In genomic region chr4:139978716-139979115, GRCm38 (mm10) we compare ENCODE assay signal across 12 mouse cellular contexts. TPM values are rescaled to one million over a fixed set of nuclear protein-coding genes. Genes with fewer than 3 reads are reported as not detected.
DNase-seq lines count a peak whose midpoint lies in the region; ATAC-seq lines count a peak whose summit lies in the region.
"Had no signal": no experiment of that assay in that cellular context is flagged by ENCODE, and none has a peak within 500 bp of the region (broad histone marks: within the 10 kb centered on the region; RNA-seq: fewer than 3 reads in every experiment).

No protein-coding gene starts in this region.

- no peaks in the 10 kb centered on the region for H3K9me3 ChIP-seq in midbrain, embryonic 10.5 days (replicated peaks)
- H3K9me3 ChIP-seq in midbrain, embryonic 15.5 days, result no peaks in the 10 kb centered on the region
- H3K9me3 ChIP-seq in intestine, embryonic 15.5 days, result no peaks in the 10 kb centered on the region
- no peaks in the 10 kb centered on the region for H3K9me3 ChIP-seq in forebrain, embryonic 16.5 days (ENCODE audit: control insufficient read depth, low read length)
- H3K9me3 ChIP-seq: hindbrain, embryonic 15.5 days; limb, embryonic 15.5 days had no signal

- H3K4me1 ChIP-seq in midbrain, embryonic 10.5 days, result peaks cover 64% of the 10 kb centered on the region
- peaks cover 10% of the 10 kb centered on the region for H3K4me1 ChIP-seq in midbrain, embryonic 15.5 days
- H3K4me1 ChIP-seq in intestine, embryonic 15.5 days (replicated peaks), result peaks cover 21% of the 10 kb centered on the region
- no peaks in the 10 kb centered on the region; the same call in 1 of the 2 replicates for H3K4me1 ChIP-seq in forebrain, embryonic 16.5 days (replicated peaks; ENCODE audit: control insufficient read depth, insufficient read depth, low read length)
- H3K4me1 ChIP-seq: limb, embryonic 15.5 days had no signal

- no peak for ATAC-seq in midbrain, embryonic 15.5 days (replicated peaks)
- ATAC-seq in intestine, embryonic 15.5 days, result peak; percentile 90
- ATAC-seq in forebrain, embryonic 16.5 days, result no peak

- no peak for DNase-seq in midbrain, embryonic 10.5 days (ENCODE audit: low spot score)
- peak; percentile 53 to 82 for DNase-seq in lung, adult 18-20 months
- peak; percentile 79 to 85 for DNase-seq in urinary bladder, postnatal 36 days (ENCODE audit: low spot score in 2 of 2)
- no peak for DNase-seq in cerebellum, adult 9-11 months
- DNase-seq in adrenal gland, adult 2 months, result no peak
- DNase-seq: adrenal gland, postnatal 10 days had no signal

- no peak overlapping the region for H3K4me2 ChIP-seq in midbrain, embryonic 15.5 days
- 0 out of 2 replicates have a peak overlapping the region, but pooled peaks have one; percentile 0 for H3K4me2 ChIP-seq in intestine, embryonic 15.5 days (replicated peaks)
- no peak overlapping the region for H3K4me2 ChIP-seq in forebrain, embryonic 16.5 days (ENCODE audit: low read length)
- H3K4me2 ChIP-seq: hindbrain, embryonic 15.5 days; limb, embryonic 15.5 days had no signal

- H3K27ac ChIP-seq in midbrain, embryonic 10.5 days (replicated peaks), result peak overlapping the region; percentile 82
- no peak overlapping the region for H3K27ac ChIP-seq in midbrain, embryonic 15.5 days
- peak overlapping the region; percentile 58 for H3K27ac ChIP-seq in intestine, embryonic 15.5 days
- no peak overlapping the region for H3K27ac ChIP-seq in forebrain, embryonic 16.5 days (ENCODE audit: low read length)
- H3K27ac ChIP-seq: hindbrain, embryonic 15.5 days; limb, embryonic 15.5 days had no signal

- H3K27me3 ChIP-seq in midbrain, embryonic 10.5 days (ENCODE audit: low read depth, poor library complexity, severe bottlenecking), result no peaks in the 10 kb centered on the region
- H3K27me3 ChIP-seq in midbrain, embryonic 15.5 days (replicated peaks), result no peaks in the 10 kb centered on the region
- H3K27me3 ChIP-seq in intestine, embryonic 15.5 days (replicated peaks), result no peaks in the 10 kb centered on the region
- H3K27me3 ChIP-seq in forebrain, embryonic 16.5 days (replicated peaks; ENCODE audit: control insufficient read depth, insufficient read depth, low read length), result no peaks in the 10 kb centered on the region
- H3K27me3 ChIP-seq: CH12.LX; hindbrain, embryonic 15.5 days; limb, embryonic 15.5 days had no signal

- no peaks in the 10 kb centered on the region for H3K36me3 ChIP-seq in midbrain, embryonic 10.5 days
- no peaks in the 10 kb centered on the region for H3K36me3 ChIP-seq in midbrain, embryonic 15.5 days (replicated peaks)
- no peaks in the 10 kb centered on the region for H3K36me3 ChIP-seq in intestine, embryonic 15.5 days
- H3K36me3 ChIP-seq in forebrain, embryonic 16.5 days (ENCODE audit: control insufficient read depth, insufficient read depth), result no peaks in the 10 kb centered on the region
- H3K36me3 ChIP-seq: hindbrain, embryonic 15.5 days; limb, embryonic 15.5 days had no signal

- 54% methylated on average over 5 of the region's 5 CpGs for WGBS in midbrain, embryonic 10.5 days
- 53% methylated on average over 5 of the region's 5 CpGs for WGBS in midbrain, embryonic 15.5 days
- 33% methylated on average over 5 of the region's 5 CpGs for WGBS in intestine, embryonic 15.5 days
- WGBS in forebrain, embryonic 16.5 days, result 43% methylated on average over 5 of the region's 5 CpGs

- no peak overlapping the region for H3K9ac ChIP-seq in midbrain, embryonic 15.5 days
- H3K9ac ChIP-seq in intestine, embryonic 15.5 days, result no peak overlapping the region
- H3K9ac ChIP-seq in forebrain, embryonic 16.5 days (replicated peaks; ENCODE audit: low read depth, low read length), result no peak overlapping the region
- H3K9ac ChIP-seq: hindbrain, embryonic 15.5 days; limb, embryonic 15.5 days had no signal

- no peak overlapping the region for H3K4me3 ChIP-seq in midbrain, embryonic 10.5 days
- H3K4me3 ChIP-seq in midbrain, embryonic 15.5 days, result no peak overlapping the region
- no peak overlapping the region for H3K4me3 ChIP-seq in intestine, embryonic 15.5 days (replicated peaks)
- H3K4me3 ChIP-seq in forebrain, embryonic 16.5 days (replicated peaks; ENCODE audit: low read length), result no peak overlapping the region
- H3K4me3 ChIP-seq: hindbrain, embryonic 15.5 days; limb, embryonic 15.5 days had no signal

RNA-seq across cellular contexts. Expression of gene Klhdc7a, which starts 10.9 kb away (rescaled TPM):
- 0.11 and 0.22 TPM in 2 replicates for polyA plus RNA-seq in midbrain, embryonic 10.5 days (2016; fragmentation: Nextera tagmentation; extraction: Ambion mirVana)
- 0.74 and 0.78 TPM in 2 replicates for polyA plus RNA-seq in midbrain, embryonic 15.5 days (2015; fragmentation: Nextera tagmentation; extraction: Ambion mirVana)
- polyA plus RNA-seq in intestine, embryonic 15.5 days (2015; fragmentation: Nextera tagmentation; extraction: Ambion mirVana), result 0.25 and 0.37 TPM in 2 replicates
- 0.29 and 0.53 TPM in 2 replicates for polyA plus RNA-seq in forebrain, embryonic 16.5 days (2015; fragmentation: Nextera tagmentation; extraction: Ambion mirVana)
- 10 to 100 TPM; 10.2 to 22.0 TPM for total RNA-seq in adrenal gland, adult 2 months (2021)
- polyA plus RNA-seq in adrenal gland, adult 2 months (2012; rRNA removed), result 15.2 and 25.1 TPM in 2 replicates
- total RNA-seq: CH12.LX had no signal

Comparison
In these comparisons a context has a peak if more than half of its experiments do, and no peak if none do; other contexts are left out.
1. H3K27ac ChIP-seq: peak in midbrain, embryonic 10.5 days (single experiment) and intestine, embryonic 15.5 days (single experiment); none in midbrain, embryonic 15.5 days (single experiment) and forebrain, embryonic 16.5 days (single experiment).
2. DNase-seq: peak in lung, adult 18-20 months (2 of 2) and urinary bladder, postnatal 36 days (2 of 2); none in midbrain, embryonic 10.5 days (single experiment), cerebellum, adult 9-11 months (single experiment) and adrenal gland, adult 2 months (single experiment).